Mouse (Mus musculus) ES-CJ7 (cell line): ENCODE results near the gene Mylpf.
A peak's percentile ranks its signal among the peaks of the same experiment; 100 is the strongest.

Experiments
- DNase-seq: peaks from one replicate; pipeline ENCODE4 v3.0.0; 2011; ENCODE audit warnings: low read depth, low spot score

Gene Mylpf

DNA sequence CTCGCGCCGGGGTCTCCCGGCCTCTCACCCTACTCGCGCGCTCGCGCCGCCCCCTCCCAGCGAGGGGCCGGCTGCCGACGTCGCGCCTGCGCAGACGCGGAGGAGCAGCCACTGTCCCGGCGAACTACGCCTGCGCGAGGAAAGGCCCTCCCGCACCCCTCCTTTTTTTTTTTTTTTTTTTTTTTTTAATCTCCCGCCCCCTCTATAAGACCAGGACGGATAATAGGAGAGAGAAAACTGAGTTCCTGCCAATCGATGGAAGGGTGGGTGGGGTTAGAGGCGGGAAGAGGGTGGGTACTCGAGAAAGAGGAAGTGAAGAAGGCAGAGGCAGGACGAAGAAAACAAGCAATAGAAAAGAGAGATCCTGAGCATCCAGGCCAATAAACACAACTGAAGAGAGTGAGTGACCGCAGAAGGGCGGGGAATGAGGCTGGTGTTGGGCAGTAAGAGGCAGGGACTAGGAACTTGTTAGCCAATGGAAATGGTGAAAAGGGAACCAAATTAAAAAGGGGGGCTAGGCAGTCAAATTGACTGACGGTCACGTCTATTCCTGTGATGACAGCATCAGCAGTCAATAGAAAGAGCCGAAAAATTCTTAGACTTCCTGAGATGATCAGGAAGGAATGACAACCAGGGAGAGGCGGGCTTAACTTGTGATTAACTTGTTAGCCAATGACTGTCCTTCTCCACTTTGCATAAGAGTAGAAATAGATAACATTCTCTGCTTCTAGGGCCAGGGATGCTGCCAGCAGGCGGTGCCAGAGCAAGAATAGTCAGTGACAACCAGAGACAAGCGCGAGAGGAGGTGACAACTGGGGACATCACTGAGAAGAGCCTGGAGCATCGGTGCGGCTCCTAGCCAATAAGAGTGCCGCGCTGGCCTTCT lies at the start of gene Mylpf:
Mylpf (plus strand) TSS at position 338 of the 886 bp plus-strand sequence.
- peak; percentile 99 for DNase-seq

DNA sequence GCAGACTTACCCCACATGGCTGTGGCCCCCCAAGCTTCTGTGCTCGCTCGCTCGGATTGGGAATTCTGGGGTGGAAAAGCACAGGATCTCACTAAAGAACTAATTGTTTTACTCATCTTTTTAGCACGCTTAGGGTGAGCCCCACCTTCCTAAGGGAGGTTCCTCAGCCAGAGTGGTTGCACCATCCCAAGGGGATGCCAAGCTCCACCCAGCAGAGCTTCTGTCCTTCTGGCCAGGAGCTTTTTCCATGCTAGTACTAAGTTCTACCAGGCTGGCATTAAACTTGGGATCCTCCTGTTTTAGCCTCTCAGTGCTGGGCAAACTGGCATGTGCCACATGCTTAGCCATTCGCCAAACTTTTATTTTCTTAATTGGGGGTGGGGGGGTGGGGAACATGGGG lies 46.1 kb upstream of the Mylpf start:
- no peak for DNase-seq

DNA sequence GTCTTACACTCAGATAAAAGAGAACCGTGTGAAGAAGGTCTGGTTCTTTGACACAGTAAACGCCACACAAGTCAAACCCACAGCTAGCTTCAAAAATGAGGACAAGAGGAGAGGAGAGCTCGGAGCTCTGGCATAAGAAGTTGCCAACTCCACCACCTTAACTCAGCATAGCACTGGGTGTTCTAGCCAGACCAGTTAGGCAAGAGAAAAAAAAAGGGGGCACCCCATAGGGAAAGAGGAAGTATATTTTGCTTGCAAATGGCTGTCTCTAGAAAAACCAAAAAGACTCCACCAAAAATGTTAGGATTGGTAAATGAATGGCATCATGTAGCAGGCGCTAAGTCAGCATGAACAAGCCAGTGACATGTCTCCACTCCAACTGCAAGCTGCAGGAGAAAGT lies 44.7 kb upstream of the Mylpf start:
- no peak for DNase-seq

GRCm38 (mm10) chr7:127165607-127166493 lies 42.8 kb upstream of the Mylpf start:
- no peak for DNase-seq

DNA sequence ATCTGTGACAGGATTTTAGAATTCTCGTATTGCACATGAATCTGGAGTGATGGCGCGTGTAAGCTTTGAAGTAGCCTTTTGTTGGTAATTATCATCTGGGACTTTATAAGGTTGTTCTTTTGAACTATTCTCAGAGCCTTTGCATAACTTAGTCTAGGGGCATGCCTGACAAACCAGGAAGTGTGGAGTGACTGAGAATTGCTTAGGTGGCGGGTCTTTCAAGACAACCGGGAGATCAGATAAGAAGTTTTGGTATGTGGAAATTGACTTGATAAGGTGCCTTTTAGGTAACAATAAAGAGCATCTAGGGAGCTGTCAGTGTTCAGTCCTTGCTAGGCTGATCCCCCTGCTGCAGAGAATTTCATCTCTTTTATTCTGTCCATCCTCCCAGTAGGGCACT lies 42.2 kb upstream of the Mylpf start:
- no peak for DNase-seq

- DNase-seq: no peak
Measured at GRCm38 (mm10) chr7:127176937-127177336, 31.8 kb upstream of the Mylpf start.

DNA sequence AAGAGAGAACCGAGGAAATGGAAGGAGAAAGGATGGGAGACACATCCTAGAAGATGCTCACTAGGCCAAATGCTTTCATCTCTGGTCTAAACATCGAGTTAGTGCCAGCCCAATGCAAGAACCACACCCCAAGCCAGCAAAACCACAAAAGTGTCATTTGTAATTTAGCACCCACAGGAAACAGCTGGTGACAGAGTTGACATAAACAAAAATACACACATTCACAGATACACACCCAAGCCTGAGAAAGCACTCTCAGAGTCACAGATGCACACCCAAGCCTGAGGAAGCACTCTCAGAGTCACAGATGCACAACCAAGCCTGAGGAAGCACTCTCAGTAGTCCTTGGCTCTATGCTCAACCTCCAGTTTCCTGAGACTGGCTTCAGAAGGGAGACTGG lies 27.9 kb upstream of the Mylpf start:
- DNase-seq: no peak

DNA sequence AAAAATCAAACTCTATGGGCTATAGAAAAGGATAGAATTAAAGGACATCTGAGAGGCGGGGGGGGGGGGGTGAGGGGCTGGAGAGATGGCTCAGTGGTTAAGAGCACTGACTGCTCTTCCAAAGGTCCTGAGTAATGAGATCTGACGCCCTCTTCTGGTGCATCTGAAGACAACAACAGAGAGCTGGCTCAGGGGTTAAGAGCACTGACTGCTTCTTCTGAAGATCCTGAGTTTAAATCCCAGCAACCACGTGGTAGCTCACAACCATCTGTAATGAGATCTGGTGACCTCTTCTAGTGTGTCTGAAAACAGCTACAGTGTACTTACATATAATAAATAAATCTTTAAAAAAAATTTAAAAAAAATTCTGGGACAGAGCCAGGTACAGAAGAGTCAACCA lies 27.0 kb upstream of the Mylpf start:
- DNase-seq: peak; percentile 71

DNA sequence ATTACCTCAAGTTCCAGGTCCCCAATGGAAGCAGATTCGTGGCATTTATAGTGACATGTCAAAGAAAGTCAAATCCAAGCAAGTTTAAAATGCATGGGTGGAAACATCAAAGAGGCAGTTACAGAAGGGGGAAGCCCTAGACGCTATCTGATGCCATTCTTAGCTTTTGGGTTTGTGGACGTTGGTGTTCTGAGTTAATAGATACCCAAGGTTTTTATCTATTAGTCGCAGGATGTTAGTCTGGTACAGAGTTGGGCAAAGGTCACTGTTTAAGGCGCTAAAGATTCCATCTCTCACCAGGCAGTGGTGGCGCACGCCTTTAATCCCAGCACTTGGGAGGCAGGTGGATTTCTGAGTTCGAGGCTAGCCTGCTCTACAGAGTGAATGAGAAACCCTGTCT lies 25.3 kb upstream of the Mylpf start:
- no peak for DNase-seq

- DNase-seq: peak; percentile 80
Measured at GRCm38 (mm10) chr7:127183828-127184227, 24.9 kb upstream of the Mylpf start.

DNA sequence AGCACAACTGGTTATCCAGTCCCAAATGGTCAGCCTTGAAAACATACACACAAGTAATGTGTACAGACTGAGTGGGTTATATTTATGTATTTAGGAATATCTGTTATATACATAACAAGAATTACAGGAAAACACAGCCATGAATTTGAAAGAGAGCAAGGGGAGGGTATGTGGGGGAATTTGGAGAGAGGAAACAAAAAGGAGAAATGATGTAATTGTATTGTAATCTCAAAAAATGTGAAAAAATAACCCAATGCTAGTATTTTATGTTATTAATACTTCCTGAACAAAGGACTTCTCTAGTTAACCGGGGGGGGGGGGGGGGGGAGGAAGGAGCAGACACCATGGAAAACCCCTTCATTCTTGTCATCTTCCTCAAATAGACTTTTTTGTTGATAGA lies 24.0 kb upstream of the Mylpf start:
- no peak for DNase-seq

DNA sequence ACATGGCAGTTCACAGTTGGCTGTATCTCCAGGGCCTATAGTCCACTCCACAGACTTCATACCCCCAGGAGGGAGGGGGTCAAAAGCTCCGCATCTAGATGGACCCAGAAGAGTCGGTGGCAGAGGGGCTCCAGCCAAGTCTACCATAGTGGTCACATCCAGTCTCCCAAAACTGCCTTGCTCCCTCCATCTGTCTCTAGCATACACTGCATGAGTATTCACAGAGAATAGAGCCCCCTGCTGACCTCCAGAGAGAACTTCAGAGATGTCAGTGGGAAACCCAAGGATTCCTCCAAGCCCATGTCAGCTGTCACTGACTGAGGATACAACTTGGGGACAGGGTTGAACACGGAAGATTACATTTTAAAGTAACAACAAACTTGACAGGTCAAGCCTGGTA lies 23.1 kb upstream of the Mylpf start:
- peak; percentile 82 for DNase-seq

DNA sequence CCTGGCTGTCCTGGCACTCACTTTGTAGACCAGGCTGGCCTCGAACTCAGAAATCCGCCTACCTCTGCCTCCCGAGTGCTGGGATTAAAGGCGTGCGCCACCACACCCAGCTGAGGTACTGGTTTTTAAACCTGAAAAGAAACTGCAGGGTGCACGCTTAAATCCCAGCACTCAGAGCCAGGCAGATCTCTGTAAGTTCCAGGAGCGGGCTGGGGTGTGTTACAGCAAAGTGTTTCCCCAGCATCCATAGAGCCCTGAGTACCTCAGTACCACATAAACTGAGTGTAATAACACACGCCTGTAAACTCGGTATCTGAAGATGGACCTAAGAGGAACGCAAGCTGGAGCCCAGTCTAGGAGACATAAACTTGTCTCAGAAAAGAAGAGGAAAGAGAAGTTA lies 21.3 kb upstream of the Mylpf start:
- DNase-seq: peak; percentile 85

DNA sequence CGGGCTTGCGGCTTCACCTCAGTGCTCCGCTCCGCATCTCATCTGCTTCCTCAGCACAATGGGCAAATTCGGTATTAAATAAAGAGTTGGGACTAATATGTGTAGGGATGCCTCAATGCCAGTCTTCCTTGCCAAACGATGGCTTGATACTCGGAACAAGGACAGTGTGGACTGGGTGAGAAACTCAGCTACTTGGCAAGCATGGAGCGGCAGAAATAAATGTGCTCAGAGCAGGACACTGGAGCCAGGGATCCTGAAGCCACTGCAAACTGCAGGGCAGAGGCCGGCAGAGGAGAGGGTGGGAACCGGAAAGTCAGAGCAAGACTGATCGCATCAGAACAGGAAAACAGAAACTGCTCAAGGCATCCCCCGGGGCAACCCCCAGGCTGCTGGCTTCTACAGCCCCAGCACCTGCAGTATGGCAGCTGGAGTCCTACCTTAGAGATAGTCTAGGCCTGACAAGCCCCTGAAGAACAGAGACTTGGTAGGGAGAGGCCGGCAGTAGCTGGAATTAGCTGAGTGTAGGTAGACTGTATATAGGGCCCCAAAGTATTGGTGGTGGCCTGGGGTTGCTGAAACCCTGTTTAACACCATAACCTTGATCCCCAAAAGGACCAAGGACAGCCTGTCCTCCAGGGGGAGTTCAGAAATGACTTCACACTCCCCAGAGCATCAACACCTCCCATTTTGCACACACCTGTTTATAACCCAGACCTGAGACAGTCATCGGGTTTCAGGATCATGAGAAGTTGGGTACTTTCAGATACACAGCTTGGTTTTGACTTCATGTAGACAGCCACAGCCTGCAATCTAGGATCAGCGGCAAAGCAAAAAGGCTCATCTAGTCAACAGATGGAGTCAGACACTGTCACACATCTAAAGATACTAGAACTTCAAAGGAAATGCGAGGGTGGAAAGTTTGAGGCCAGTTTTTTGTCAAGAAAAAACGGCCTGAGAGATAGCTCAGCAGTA lies 20.1 kb upstream of the Mylpf start:
- no peak for DNase-seq

DNA sequence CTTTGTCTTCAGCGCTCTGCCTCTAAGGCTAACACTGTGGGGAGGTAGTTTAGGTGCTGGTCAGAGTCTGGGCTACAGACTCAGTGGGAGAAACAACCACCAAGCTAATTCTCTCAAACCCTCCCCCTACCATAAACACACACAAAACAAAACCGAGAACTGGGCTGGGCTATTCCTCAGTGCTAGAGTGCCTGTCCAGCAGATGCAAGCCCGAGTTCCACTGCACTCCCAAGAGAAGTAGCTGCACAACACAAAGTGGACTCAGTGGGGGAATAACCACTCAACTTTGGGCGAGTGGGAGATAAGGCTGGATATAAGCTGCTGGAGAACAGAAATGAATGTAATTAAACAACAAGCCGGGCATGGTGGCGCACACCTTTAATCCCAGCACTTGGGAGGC lies 18.0 kb upstream of the Mylpf start:
- DNase-seq: no peak

- no peak for DNase-seq
Measured at GRCm38 (mm10) chr7:127192989-127193388, 15.7 kb upstream of the Mylpf start.

GRCm38 (mm10) chr7:127194011-127194632 lies 14.6 kb upstream of the Mylpf start:
- DNase-seq: no peak

DNA sequence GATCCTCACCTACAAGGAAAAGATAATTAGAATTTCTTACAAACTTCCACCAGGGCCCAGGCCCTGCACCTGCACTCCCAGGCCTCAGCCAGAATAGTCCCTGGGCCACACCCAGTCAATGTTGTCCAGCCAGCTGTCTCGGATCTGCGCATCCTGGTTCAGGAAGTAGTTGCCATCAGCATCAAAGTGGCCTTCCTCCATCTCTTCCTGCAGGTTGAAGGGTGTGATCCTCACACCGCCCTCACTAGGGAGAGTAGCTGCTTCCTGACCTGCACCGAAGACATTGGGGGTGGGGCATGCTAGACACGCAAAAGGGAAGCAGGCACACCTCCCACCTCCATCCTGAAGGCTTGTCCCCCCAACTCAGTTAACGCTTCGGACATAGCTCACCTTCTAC lies 14.1 kb upstream of the Mylpf start:
- peak; percentile 79 for DNase-seq

GRCm38 (mm10) chr7:127195544-127196295 lies 13.0 kb upstream of the Mylpf start, which contains the start of gene Cd2bp2:
Gene Cd2bp2 (minus strand): TSS chr7:127196050.
- peak; percentile 99 for DNase-seq

DNA sequence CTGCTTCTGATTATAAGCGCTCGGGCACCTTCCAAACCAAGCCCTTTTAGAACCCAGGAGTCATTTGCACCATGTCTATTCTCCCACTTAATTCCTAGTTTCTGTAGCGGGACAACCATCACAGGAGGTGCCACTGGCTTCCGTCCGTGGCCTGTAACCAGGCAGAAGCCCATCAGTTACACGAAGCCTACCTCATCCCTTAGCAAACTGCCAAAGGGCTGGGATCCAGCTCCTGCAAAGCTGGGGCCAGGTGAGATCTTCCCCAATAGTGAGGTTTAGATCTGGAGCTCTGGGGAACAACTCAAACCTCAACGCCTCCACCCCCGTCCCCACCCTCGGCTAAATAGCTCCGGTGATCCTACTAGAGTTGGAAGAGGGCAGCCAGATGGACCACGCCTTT lies 12.2 kb upstream of the Mylpf start:
- DNase-seq: no peak
